Mouse (Mus musculus): ENCODE measurements around the gene Tdp2. TPM values are rescaled to one million over a fixed set of nuclear protein-coding genes. Genes with fewer than 3 reads are reported as not detected.
"Not testable (repeated sequence)": the region's sequence is repeated elsewhere in the genome, so short reads cannot be mapped to it uniquely, and the experiment has no call there.

Tdp2 gene
- total RNA-seq, 2 experiments from 2014 or later: 35.6 to 47.7 TPM

DNA sequence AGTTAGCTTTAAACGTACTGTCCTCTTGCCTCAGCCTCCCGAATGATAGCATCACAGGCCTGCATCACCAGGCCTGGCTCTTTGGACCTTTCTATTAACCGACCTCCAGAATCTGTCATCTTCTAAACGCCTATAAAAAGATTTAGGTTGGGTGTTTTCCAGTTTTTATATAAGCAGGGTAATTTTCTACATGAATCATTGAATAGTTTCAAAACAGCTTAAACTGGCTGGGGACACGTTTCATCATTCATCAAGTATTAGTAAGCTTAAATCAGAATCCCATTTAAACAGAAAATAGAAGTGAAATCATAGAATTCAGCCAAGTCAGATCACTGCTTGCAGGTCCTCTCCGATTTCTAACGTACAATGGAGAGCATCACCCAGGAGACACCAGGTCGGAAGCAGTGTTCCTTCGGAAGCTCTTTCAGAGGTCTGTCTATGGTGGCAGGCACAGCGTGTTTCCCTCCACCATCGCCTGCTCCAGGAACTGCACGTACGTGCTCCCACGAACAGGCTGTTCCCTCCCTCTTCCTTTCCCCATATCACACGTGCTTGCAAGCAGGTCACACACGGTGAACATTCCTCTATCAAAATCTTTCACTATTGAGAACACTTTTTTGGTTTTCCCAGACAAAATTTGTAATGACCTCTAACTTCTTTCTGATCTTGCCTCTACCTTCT lies 8.7 kb upstream of the Tdp2 start:
- ATAC-seq (ENCODE audit: poor library complexity, severe bottlenecking): no peak

DNA sequence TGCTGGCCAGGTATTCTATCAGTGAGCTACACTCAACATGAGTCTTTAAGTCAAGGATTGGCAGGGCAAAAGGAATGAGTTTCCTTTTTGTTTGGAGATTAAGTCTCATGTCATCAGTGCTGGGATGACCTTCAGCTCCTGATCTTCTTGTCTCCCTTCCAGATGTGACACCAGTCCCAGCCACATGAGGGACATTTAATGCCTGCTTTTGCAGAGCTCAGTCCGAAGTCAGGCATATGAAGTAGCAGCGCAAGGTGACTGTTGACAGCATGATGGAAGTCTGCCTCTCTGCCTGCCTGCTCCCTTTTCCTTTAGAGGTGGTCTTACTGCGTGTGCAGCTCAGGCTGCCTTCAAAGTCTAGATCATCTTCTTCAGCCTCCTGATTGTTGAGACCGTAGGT lies 6.8 kb upstream of the Tdp2 start:
- ATAC-seq (ENCODE audit: poor library complexity, severe bottlenecking): no peak

DNA sequence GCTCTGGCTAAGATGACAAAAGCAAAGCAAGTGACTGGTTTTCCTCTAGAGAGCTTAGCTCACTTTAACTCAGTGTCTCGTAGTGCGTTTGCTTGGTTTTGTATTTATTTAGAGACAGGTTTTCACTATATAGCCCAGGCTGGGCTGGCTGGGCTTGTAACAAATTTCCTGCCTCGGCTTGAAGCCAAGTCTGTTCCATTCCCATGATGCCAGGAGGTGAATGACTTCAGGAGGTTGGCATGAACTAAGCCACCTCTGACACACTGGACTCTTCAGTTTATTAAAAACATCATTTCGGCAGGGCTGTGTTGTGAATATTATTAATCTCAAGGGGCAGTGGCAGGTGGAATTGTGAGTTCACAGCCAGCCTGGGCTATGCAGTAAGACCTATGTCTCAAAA lies 5.9 kb upstream of the Tdp2 start:
- no peak for ATAC-seq (ENCODE audit: poor library complexity, severe bottlenecking)

DNA sequence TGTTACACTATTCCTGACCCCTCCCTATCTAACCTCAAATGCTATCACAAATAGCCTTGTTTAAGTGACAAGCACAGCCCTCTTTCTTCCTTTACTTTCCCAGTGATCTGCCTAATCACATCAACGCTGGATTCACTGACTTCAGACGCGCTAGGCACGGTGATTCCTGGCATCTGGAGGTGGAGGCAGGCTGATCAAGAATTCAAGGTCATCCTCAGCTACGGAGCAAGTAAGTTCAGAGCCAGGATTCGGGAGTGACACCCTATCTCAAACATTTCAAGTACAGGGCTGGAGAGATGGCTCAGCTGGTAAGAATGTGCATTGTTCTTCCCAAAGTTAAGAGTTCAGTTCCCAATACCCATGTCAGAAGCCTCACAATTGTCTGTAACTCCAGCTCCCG lies 5.4 kb upstream of the Tdp2 start:
- ATAC-seq (ENCODE audit: poor library complexity, severe bottlenecking): no peak

DNA sequence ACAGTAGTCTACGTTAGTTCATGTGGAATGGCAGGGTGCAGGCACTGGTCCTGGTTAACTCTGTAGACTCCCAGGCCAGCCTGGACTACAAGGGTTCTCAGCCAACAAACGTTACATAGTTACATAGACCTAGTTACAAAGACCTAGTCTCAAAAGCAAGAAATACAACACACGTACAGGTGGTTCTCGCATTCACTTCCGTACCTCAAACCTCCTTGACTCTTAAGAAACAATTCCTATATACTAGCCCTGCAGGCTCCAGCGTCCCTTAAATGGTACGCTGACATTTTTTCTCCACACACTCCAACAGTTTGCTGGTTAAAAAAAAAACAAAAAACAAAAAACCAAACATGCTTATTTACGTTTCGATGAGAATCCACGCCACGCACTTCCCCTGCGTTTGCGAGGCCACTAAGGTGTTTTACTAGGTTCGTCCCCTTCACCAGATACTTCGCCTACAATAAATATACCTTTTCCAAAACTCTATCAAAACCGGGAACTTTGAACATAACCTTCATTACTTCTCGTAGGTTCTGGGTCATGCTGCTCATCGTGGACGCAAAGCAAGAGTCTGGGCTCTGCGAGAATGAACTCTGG lies 625 bp upstream of the Tdp2 start:
- peak; percentile 4; the same call in 1 of the 2 replicates for ATAC-seq (ENCODE audit: poor library complexity, severe bottlenecking)

DNA sequence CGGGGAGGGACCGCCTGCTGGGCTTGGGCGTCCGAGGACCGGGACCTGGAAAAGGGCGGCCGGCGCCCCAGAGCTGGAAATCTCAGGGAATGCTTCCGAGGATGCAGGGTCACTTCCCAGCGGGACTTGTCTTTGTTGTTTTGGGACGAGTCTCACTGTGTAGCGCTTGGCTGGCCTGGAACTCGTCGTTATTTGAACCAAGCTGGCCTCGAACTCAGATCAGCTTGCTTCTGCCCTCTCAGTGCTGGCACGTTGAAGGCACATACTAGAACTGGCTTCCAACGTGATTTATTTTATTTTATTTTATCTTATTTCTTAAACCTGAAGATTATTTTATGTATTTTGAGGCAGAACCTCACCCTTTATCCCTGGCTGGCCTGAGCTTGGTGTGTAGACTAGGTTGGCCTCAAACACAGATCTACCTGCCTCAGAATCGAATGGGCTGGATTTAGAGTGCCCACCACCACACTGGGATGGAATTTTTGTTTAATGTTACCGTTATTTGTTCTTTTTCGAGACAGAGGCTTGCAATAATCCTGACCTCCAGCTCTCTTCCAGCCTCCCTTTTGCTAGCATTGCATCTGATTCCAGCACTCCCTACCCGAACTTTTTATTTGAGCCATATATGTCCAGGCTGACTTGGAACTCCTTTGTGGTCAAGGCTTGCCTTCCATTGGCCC lies 792 bp downstream of the Tdp2 start:
- ATAC-seq (ENCODE audit: poor library complexity, severe bottlenecking): no peak

DNA sequence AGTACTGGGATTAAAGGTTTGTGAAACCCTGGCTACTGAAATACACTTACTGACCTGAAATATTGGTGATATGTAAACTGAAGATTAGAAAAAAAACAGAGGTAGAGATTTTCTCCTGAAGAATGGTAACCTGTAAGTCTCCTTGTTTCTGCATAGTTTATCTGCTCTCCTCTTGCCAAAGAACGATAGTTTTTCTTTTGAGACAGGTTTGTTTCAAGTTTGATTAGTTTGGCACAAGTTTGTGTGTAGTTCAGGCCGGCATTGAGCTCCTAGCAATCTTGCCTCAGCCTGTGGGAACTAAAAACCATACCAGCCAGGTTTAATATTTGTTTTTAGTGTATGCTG lies 1.3 kb downstream of the Tdp2 start:
- no peak for ATAC-seq (ENCODE audit: poor library complexity, severe bottlenecking)

DNA sequence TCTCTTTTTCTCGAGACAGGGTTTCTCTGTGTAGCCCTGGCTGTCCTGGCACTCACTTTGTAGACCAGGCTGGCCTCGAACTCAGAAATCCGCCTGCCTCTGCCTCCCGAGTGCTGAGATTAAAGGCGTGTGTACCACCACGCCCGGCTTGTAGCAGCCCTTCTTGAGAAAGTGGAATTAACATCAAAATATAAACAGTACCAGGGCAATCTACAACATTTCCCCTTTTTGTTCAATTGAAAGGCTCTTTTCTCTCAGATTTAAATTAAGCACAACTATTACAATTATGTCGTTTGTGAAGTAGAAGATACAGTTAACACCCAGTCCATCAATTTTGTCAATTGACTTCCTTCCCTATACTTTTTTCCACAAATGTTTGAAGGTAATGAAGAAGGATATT lies 6.3 kb downstream of the Tdp2 start:
- ATAC-seq (ENCODE audit: poor library complexity, severe bottlenecking): not testable (repeated sequence)

DNA sequence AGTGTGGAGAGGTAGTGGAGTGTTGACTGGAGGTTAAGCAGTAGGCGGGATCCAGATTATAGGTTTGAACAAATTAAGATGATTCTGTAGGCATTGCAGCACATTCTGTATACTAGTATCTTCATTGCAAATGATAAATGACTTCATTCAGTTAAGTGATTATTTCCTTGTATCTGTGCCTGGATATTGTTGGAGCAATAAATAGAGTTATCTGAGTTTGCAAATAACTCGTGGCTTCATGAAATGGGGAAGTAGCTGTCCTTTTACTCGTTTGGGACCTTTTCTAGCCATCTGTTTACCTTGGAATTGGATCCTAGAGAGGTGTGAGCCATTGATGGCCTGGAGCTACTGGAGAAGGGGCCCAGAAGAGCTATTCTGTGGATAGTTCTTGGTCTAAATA lies 8.4 kb downstream of the Tdp2 start:
- no peak for ATAC-seq (ENCODE audit: poor library complexity, severe bottlenecking)

DNA sequence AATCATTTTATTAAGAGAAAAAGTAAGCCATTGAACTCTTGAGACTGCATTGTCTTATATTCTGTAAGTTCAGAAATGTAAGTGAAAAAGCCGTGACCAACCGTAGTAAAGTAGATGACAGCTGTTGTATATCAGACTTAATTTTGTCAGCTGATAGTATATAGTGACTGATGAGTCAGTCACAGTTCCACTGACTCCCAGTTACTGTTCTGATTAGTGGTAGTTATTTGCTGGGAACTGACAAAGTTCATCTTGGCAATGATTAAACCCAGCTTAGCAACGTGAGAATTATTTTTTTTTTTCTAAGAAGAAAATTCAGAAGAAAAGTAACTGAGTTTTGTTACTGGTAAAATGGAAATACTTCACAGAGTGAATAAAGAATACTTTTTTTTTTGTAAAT lies 10.2 kb downstream of the Tdp2 start:
- no peak for ATAC-seq (ENCODE audit: poor library complexity, severe bottlenecking)

DNA sequence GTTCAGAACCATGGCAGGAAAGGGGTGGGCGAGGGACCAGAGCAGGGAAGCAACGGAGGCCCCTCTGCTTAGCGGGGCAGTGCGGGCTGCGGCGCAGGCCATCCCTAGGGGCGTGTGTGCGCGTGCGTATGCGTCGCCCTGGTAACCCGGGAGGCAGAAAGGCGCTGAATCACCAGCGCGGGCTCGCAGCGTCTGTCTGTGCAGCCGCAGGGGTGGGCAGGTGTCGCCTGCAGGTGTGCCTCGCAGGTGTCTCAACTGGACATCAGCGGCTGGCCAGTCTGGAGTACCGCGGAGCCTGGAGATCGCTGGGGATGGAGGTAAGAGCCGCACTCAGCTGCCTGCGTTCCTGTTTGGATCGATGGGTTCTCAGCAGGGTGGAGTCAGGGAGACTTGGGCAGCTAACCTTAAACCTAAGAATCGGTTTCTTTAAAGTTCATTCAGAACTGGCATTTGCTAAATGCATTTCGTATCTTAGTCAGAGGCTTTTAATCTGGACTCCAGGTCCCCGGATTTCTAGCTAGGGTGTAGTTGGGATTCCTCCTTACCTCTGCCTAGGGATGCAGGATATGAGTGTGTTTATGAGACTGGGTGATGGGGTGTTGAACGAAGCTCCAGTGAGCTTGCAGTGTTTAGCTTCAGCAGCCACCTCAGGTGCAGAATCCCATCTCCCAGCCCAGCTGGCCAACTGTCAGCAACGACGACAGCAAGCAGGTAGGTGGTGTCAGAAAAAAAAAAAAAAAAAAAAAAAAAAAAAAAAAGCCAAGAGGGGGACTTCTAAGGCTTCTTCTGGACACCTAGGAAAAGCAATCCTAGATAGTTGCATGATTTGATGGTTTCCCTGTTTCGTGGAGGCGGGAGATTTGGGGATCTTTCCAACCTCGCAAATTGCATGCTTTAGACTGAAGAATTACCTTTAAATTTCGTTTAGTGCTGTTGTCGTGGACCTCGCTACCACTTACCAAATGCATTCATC lies 13.8 kb downstream of the Tdp2 start, which contains the start of gene D130043K22Rik:
Gene D130043K22Rik (plus strand): TSS at position 153 of the 973 bp plus-strand sequence.
- no peak for ATAC-seq (ENCODE audit: poor library complexity, severe bottlenecking)

DNA sequence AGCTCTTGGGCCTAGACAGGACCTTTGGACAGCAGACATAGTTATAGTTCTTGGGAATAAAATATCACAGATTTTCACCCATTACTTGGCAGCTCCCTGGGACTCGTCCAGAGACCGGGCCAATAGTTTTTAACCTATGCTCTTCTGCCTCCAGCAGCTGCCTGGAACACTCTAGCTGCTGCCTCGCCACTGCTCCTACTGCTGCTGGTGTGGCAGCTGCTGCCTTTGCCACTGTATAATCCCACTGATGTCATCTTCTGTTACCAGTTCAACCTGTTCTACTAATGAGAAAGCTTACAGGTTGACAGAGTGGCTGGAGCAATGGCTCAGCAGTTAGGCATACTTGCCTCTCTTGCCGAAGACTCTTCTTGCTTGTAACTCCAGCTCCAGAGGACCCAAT lies 17.8 kb downstream of the Tdp2 start:
- no peak for ATAC-seq (ENCODE audit: poor library complexity, severe bottlenecking)

DNA sequence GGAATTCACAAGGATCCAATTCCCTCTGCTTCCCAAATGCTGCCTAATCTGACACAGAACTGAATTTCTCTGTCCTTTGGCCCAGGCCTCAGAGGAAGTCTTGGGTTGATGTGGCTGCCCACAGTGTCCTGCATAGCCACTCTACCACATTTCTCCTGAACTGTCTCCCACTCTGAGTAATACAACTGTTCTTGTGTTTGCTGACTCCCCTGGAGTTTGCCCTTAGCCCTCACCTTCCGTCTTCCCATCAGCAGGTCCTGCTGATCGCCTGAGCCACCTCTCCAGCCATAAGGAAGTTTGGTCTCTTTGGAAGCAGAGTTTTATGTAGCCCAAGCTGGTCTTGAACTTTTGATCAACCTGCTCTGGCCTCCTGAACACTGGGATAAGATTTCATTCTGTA lies 20.5 kb downstream of the Tdp2 start:
- ATAC-seq (ENCODE audit: poor library complexity, severe bottlenecking): no peak

DNA sequence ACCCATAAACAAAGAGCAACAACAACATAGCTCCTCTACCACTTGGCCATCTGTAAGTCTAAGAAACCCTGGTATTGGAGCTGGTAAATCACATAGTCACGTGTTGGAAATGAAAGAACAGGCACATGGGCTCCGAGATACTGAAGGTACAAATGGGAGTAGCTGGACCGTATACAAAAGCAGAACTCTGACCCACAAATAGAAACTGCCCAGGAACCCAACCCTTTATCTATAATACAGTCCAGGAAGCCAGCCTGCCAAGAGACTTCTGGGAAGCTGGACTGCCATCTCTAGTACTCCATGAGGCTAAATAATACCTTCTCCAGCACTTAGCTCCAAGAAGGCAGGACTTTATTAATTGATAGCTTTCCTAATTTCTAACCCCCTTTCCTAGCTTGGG lies 21.1 kb downstream of the Tdp2 start:
- no peak for ATAC-seq (ENCODE audit: poor library complexity, severe bottlenecking)

DNA sequence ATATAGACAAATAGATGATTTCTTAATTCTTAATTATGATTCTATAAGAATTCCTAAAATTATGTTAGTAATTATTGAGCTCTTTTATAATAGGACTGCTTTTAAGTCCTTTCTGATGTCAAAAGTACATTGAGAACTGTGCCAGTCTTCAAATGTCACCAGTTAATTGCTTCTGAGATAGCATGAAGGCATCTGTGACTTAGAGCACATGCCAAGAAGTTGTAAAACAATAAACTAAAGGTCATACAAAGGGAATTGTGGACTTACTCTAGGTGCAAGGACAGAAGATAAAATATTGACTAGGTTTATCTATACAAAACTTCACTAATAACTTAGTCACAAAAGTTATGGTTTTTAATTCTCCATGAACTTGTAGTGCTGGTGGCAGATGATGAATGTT lies 27.6 kb downstream of the Tdp2 start:
- no peak for ATAC-seq (ENCODE audit: poor library complexity, severe bottlenecking)

DNA sequence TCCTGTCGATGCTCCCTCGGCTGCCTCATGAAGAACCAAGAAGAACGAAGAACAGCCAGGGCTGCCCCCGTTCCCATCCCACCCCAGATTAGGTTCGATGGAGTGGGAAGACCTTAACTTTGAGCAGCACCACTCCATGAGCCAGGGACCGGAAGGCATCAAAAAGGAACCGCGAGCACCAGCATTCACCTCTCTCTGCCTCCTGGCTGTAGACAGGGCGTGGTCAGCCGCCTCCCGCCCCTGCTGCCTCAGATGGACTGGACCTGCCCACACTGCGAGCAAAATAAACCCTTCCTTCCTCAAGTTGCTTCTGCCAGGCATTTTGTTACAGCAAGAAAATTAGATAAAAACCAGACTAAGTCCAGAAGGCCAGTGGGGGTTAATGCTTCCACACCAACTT lies 29.6 kb downstream of the Tdp2 start:
- no peak for ATAC-seq (ENCODE audit: poor library complexity, severe bottlenecking)

DNA sequence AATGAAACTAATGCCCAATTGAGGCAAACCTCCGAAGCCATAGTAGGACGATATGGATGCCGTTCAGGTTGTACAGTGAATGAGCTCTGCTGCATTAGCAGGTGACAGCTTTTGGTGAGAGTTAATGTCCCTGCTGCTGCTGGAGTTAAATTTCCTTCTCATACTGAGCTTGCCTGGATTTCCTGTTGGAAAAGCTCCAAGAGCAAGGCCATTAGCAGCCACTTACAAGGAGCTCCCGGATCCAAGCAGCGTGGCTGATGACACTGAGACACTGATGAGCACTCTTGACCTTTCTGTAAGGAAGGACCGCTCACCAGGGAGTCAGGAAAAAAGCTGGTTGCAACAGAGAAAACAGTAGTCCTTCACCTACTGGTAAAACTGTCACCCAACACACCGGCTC lies 30.5 kb downstream of the Tdp2 start:
- ATAC-seq (ENCODE audit: poor library complexity, severe bottlenecking): no peak

DNA sequence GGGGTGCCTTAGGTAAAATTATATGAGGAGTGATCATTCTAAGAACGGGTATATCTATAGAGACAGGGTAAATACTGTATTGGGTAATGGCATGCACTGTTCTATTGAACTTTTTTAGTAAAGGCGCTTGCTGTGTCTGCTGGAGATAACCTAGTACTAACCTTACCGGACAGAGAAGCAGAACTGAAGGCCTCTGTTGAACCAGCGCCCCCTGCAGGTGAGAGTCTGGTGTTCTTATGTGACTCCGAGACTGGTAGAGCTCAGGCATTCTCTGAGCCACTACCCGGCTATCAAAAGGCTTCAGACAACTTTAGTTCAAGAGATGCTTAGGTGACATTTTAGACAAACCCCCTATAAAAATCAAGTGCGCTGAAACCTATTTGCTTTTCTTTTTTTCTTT lies 31.0 kb downstream of the Tdp2 start:
- no peak for ATAC-seq (ENCODE audit: poor library complexity, severe bottlenecking)

DNA sequence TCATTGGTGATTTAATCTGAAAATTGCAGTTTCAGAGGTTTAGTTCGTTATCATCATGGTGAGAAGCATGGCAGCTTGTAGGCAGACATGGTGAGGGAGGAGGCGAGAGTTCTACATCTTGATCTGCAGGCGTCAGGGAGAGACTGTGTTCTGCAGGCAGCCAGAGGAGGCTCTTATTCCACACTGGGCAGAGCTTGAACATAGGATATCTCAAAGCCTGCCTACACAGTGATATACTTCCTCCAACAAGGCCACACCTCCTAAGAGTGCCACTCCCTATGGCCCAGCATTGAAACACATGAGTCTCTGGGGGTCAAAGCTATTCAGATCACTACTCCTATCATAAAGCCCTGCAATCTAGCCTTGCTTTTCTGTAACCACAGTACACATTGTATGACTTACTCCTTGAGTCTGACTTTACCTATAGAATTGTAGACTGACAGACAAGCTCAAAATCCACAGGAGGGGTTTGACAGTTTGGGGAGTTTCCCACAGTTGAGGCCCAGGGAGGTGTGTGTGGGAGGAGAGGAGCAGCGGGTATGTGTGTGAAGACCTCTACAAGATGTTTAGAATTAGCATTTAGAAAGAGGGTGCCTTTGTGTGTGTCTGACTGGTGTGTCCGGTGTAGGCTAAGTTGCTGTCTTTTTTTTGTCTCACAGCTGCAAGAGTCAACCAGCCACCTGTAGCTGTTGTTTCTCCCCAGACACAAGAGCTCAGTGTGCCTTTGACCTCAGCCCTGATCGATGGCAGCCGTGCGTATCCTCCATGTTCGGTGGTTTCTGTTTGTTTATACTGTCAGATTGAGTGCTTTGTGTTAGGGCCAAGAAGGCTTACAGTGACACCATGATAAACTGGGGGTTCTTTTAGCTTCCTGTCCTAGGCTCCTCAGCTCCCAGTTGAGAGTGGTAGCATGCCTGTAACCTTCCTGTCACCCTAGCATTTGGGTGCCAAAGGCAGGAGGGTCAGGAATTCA lies 35.2 kb downstream of the Tdp2 start:
- ATAC-seq (ENCODE audit: poor library complexity, severe bottlenecking): no peak

DNA sequence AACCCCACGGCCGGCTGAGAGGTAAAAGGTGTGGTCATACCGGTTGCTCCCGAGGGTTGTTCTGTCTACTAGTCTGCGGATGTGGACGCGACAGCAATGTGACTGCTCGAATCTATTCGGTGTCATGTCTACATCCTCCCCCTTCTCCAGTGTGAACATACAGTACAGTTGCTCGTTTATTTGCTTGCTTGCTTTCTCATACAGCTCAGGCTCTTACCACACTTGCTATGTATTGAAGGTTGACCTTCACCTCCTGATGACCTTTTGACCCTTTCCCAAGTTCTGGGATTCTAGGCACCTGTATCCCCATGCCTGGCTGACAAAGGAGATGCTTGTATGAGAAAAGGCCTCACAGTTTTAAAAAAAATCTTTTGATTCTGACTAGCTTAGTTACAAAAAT lies 36.3 kb downstream of the Tdp2 start:
- ATAC-seq (ENCODE audit: poor library complexity, severe bottlenecking): no peak
